Mouse (Mus musculus) mouse trophoblast stem cell (cell line): ENCODE results near the gene P2rx5.

Source experiments
- in situ Hi-C, 2 experiments: fragments of 300-500 bp; cut with MseI, MboI; formaldehyde crosslinking; loops; 2 replicates in 1 of 2; 3 replicates in 1 of 2; pipeline ENCODE4 v1.15.1; 2025

The P2rx5 gene

GRCm38 (mm10) chr11:73176186-73176585, 16.0 kb downstream of the P2rx5 start:
- in situ Hi-C loops, result no loop called here

- in situ Hi-C loops, result no loop called here
These were observed 16.6 kb downstream of the P2rx5 start, which contains the start of the genes Emc6 and Tax1bp3 for GRCm38 (mm10) chr11:73176608-73177508. TSS of gene Emc6 (minus strand) at chr11:73177037. TSS of gene Tax1bp3 (plus strand) at chr11:73177083.

- in situ Hi-C loops, result no loop called here
These were observed 17.3 kb downstream of the P2rx5 start for GRCm38 (mm10) chr11:73177509-73177875.

DNA sequence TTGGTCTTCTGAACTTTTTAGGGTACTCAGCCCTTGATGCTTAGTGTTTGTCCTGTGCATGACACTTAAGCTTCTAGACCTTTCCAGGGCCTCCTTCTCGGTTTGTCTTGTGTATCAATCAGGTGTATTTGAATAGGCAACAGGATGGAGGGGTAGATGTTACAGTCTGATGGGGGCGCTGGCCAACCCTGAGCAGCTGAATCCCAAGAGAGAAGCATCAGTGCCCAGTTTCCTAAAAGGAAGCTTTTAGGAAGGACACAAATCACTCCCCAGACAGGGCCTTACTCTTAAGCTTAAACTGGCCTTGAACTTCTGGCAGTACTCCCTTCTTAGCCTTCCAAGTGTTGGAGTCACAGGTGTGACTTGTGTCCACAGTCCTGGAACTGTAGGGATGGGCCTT, 17.7 kb downstream of the P2rx5 start:
- in situ Hi-C loops, result no loop called here

DNA sequence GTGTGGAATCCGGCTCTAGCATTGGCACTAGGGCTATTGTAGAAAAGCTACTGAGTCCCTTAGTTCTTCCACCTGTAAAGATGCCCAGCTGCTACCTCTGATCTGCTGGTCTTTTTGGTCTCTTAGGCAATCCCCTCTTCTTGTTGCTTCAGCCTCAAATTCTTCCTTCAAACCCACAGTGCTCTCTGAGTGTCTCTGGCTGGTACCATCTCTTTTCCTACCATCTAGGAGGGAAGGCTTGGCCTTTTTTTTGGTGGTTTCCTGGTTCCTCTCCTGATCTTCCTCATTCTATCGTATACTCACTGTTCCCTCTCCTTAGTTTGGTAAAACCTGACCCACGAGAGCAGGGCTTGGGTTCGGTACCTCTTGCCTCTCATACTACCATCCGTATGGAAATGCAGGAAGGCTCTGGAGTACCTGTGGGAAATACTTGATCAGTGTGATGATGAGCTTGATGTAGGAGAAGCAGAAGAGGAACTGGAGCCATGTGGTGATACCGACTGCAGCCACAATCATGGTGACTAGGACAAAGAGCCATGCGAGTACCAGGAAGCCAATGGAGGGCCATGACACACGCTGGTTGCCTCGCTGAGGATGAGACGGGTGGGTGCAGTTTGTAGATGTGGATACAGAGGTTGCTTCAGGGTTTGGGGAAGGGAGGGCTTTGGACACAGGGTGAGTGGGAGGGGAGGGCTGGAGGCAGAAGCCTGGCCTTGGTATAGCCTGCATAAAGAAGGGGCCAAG, 25.8 kb downstream of the P2rx5 start:
- in situ Hi-C loops, result no loop called here

GRCm38 (mm10) chr11:73187231-73187630, 27.0 kb downstream of the P2rx5 start:
- in situ Hi-C loops, result no loop called here

DNA sequence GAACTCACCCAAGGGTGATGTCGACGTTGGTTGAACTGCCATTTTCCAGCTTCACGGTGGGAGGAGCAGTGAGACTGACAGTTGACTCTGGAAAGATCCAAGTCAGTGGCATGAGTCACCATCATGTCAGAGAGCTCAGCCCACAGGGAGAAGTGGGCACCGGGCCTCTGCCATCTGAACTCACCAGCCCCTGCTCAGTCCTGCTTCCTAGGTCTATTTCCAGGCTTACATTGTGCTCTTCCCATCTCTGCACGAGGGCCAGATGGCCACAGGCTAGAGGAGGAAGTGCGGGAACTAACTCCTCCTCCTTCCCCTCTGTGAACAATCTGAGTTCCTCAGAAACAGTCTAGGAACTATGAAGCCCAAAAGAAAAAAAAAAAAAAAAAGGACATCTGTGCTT, 32.8 kb downstream of the P2rx5 start:
- in situ Hi-C loops, result no loop called here

DNA sequence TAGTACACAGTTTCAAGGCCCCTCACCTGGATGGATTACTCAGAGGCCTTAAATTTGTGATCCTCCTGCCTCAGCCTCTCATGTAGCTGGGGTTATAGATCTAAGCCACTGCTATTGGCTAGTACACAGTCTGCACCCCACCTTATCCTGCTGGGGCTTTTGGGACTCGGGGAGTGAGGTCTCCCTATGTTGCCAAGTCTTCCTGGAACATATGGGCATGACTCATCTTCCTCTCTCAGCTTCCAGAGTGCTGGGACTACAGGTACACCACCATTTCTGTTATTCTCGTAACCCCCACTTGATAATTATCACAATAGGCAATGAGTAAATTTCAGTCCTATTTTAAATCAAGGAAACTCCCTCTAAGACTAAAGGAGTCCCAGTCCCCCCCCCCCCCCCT, 34.2 kb downstream of the P2rx5 start:
- in situ Hi-C loops, result no loop called here

GRCm38 (mm10) chr11:73198190-73198589, 38.0 kb downstream of the P2rx5 start:
- in situ Hi-C loops, result no loop called here

DNA sequence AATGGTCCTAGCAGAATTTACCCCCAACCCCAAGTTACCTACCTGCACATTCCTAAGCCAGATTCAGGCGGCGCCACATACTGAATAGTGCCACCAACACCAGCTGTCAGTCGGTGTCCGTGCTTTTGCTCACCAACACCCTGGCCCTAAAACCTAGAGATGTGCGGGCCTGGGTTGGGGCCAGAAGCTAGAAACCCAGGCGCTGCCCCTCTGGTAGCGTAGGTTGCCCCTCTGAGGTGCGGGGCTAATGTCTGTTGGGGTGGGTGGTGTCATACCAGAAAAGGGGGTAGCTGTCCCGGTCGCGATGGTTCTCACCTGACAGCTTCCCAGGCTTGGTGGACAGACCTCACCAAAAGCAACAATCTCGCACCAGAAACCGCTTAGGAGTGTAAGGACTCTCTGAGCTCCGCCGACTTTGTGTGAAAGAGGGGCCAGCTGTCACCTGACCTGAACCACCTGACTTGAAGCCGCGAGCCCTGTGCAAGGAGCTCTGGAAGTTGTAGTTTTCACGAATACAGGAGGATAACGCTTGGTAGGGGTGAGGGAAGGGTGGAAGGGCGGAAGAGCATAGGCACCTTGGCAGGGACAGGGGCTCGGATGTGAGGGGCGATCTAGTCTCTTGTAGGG, 38.5 kb downstream of the P2rx5 start, which contains the start of gene Ctns:
Ctns (minus strand) TSS at position 440 of the 627 bp plus-strand sequence.
- in situ Hi-C loops, result no loop called here

DNA sequence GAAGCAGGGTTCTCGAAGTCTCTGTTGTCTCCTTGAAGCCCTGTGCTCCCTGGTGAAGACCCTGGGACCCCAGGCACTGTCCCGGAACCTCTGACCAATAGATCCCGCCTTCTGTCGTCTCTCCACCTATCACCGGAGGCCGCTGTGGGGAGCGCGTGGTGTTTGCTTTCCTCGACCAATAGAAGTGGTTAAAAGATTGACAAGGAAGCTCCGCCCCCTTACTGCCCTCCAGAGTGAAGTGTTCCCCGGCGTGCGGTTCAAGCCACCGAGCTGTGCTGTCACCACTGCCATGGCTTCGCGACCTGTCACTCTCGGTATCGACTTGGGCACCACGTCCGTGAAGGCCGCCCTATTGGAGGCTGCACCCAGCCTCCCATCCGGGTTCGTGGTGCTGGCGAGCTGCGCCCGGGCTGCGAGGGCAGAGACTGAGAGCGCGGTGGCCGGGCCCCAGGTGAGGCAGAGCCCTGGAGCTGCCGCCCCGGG, 39.0 kb downstream of the P2rx5 start, which contains the start of gene Shpk:
Shpk (plus strand) TSS at position 231 of the 483 bp plus-strand sequence.
- in situ Hi-C loops, result no loop called here

DNA sequence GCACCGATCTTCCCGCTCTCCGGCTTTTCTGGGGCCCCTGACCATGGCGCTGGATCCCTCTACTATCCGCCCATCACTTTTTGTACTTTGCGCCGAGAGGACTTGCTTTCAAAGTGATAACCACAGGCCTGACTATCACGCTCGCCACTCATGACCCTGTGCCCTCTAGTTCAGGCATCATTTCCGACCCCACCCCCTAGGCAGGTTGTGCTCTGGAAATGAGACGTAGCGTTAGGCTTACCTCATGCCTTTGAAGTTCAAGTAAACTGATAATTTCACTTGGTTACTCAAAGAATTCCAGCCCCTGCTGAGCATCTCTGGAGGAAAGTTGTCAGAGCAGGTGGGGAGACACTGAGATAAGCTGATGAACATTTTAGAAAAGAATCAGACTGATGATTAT, 39.7 kb downstream of the P2rx5 start:
- in situ Hi-C loops, result no loop called here

GRCm38 (mm10) chr11:73201021-73201420, 40.8 kb downstream of the P2rx5 start:
- in situ Hi-C loops, result no loop called here

GRCm38 (mm10) chr11:73201597-73201996, 41.4 kb downstream of the P2rx5 start:
- in situ Hi-C loops, result no loop called here

DNA sequence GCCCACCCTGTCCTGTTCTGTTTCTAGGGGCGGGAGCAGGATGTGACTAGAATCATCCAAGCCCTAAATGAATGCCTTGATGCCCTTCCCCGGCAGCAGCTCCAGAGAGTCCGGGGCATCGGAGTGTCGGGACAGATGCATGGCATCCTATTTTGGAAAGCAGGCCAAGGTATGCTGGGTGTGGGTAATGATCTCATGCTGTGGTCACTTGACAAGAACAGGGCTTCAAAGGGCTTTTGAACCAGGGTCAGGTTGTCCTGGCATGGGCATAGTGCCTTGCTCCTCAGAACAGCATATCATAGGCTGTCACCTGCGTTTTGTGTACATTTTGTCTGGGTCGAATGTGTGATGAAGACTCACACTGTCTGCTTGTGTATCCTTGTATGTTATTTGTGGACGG, 43.7 kb downstream of the P2rx5 start:
- in situ Hi-C loops, result no loop called here

GRCm38 (mm10) chr11:73205194-73205593, 45.0 kb downstream of the P2rx5 start:
- in situ Hi-C loops, result no loop called here

DNA sequence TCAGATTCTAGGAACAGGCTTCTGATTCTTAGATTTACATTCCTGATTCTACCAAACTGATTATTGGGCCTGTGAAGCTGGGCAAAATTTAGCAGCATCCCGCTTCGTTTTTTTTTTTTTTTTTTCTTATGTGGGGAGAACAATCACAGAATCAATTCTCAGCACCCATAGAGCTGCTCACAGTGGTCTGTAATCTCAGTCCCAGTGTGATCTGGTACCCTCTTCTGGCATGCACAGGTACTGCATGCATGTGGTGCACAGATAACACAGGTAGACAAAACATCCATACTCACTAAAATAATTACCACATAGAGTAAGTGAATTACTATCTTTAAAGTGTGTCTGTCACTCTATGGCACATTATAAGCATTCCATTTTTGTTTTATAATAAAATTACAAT, 47.4 kb downstream of the P2rx5 start:
- in situ Hi-C loops, result no loop called here

- in situ Hi-C loops, result no loop called here
These were observed 53.7 kb downstream of the P2rx5 start for GRCm38 (mm10) chr11:73213956-73214355.

- in situ Hi-C loops, result no loop called here
These were observed 59.5 kb downstream of the P2rx5 start for GRCm38 (mm10) chr11:73219671-73220070.

- in situ Hi-C loops, result no loop called here
These were observed 60.4 kb downstream of the P2rx5 start for GRCm38 (mm10) chr11:73220651-73221050.
